Mouse (Mus musculus) layer of hippocampus, adult 8-10 months (tissue): ENCODE data around the gene Evi5. TPM values are rescaled to one million over a fixed set of nuclear protein-coding genes. Genes with fewer than 3 reads are reported as not detected.

Experiments
- DNase-seq, 2 experiments: peaks; one replicate each; pipeline ENCODE4 v3.0.0; 2022; ENCODE audit warnings: low spot score in 2 of 2
- total RNA-seq, 4 experiments: library from RNA; stranded (reverse); gene quantifications; 2 replicates each; pipeline ENCODE4 v1.2.4; 2022

Evi5 gene
- total RNA-seq, 4 experiments from 2014 or later, result 64.9 to 75.5 (median 68.0) TPM

GRCm38 (mm10) chr5:107753656-107754055 is 121.3 kb downstream of the Evi5 start:
- no peak for DNase-seq

- no peak for DNase-seq
These were observed 125.5 kb downstream of the Evi5 start for GRCm38 (mm10) chr5:107749229-107749916.

- DNase-seq, result no peak
These were observed 135.9 kb downstream of the Evi5 start for GRCm38 (mm10) chr5:107739023-107739422.

DNA sequence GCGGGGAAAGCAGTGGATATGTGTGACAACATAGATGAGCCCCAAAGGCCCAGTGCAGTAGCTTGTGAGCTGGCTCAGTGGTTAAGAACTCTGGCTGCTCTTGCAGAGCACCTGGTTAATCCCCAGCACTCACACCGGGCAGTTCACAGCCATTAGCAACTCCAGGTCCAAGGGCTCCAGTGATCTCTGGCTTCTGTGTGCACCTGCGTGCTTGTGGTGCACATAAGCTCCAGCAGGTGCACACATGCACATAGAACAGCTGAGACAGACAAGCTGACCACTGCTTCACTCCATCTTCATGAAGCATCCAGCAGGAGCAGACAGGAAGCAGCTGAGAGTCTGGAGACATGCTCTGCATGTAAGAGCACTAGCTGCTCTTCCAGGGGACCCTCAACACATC is 136.6 kb downstream of the Evi5 start:
- no peak for DNase-seq

DNA sequence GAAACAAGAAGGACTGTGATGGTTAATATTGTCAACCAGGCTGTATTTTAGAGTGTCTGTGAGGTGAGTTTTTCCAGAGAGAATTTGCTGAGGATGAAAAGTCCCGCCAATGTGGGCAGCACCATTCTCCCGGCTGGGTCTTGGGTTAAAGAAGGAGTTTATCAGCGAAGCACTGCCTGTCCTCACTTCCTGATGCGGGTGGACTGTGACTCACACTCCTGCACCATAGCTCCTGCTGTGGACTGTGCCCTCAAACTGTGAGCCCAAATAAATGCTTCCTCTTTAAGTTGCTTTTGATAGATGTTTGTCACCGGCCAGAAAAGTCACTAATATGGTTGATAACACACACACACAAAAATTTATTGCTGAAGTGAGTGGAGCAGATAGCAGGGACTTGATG is 138.7 kb downstream of the Evi5 start:
- no peak for DNase-seq

DNA sequence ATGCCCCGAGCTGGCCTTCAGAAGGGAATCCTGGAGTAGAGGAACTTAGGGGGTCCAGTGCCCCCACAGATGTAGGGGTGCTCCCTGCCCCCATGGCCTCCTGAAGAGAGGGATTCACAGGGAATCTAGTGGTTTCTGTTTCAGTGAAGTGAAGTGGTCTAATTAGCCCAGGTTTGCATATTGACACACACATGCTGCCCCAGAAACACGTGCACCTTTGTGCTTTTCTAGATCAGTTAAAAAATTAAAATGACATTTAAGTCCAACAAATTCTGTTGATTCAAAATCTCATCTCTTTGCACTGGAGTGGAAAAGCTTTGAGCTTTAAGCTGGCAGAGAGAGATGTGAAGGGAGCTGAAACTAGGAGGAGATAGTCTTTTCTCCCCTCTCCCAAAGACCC is 143.1 kb downstream of the Evi5 start:
- no peak for DNase-seq

DNA sequence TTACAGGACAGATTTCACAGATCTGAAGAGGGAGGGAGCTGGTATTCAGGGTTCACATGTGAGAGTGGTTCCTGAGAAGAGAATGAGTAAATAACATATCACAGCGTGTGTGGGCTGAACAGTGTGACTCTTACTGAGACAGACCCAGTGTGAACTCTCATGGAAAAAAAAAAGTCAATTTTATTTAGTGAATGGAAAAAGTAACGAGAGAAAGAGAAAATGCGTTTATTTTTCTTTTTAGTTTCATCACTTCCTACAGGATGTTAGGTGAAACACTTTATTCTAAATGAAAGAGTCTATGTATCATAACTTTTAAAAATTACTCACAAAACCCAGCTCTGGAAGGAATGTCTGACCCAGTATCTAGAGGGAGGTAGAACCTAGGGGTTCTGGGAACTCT is 143.5 kb downstream of the Evi5 start:
- DNase-seq, result no peak

DNA sequence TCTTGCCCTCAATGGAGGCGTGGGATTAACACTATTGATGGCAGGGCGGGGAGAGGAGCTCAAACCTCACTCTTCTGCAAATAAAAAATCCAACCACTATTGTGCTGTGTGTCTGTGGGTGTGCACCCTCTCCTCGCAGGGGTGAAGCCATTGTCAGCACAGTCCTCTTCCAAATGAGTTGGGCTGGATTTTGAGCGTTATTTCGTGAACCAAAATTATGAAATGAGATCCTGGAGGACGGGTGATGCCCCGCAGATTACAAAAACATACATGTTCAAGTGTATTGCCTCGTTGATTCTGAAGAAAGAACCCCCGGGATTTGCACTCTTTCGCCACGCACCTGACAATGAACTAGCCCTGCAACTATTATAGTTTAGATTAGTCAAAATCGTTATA is 147.9 kb downstream of the Evi5 start:
- no peak for DNase-seq

DNA sequence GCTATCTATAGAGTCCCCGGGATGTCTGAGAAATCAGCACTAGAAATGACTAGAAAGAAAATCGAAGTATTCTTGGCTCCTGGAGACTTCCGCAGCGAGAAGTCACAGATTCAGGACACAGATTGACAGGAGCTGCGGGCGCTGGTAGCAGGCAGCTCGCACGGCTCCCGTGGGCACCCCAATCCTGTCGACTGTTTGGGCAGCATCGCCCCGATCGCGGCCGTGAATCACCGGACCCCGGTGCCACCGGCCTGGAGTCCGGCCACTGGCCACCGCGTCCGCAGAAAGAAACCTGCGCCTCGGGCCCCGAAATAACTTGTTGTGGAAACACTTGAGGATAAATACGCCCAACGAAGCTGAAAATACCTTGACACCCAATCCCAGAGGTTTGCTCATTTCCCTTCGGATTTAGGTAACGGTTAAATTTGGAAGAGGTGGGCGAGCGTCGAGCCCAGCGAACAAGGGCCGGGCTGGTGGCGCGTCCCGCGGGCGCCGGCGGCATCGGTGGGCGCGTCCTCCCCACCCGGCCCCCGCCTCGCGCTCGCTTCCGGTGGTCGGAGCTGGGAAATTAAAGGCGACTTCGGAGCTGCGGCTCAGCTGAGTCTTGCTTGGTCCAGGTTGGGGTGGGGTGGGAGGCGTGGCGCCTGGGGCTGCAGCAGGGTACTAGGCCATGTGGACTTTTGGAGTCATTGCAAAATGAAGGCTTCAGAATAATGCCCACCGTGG is 148.5 kb downstream of the Evi5 start:
- DNase-seq, result no peak

- DNase-seq, result no peak
These were observed 149.3 kb downstream of the Evi5 start, which contains the start of gene Gfi1 for GRCm38 (mm10) chr5:107725435-107726261. TSS of gene Gfi1 (minus strand) at chr5:107726036.

- DNase-seq, result no peak
These were observed 150.1 kb downstream of the Evi5 start for GRCm38 (mm10) chr5:107724661-107725434.

DNA sequence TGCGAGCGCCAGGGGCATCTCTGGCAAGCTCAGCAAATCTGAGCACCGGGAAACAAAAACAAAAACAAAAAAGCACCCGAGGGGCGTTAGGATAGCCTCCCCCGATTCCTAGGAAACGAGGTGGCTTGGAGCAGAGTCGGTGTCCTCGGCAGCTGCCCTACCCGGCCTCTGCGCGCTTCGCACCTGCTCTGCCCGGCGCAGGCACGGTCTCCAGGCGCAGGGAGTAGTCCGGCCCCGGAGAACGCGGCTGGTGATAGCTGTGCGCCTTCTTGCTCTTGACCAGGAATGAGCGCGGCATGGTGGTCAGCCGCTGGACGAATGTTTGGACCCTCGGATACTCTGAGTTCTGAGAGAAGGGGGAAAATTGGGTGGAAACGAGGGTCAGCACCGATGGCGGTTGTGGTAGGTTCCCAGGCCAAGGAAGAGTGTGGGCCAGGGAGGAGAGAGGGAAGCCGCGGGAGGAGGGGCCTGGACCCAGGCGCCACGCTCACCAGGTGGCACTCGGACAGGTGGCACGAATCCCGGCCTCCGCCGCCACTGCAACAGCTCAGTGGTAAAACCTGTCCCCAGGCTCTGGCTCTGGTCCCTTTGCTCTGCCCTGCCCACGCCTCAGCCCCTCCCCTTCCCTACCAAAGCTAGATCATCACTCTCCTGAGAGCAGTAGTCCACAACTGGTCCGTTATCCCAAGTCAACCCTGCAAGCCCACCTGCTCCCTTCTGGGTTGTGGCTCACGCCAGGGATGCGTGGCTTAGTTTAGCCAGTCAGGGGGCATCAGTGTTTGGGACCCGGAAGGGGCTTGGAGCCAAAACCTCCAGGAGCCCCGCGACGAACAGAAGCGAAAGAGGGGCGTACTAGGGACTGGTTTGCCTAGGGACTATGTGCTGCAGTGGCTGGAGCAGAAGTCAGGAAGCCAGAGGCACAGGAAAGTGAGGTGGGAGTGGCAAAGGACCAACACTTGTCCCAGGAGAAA is 151.1 kb downstream of the Evi5 start:
- no peak for DNase-seq

- DNase-seq, result no peak
These were observed 152.0 kb downstream of the Evi5 start for GRCm38 (mm10) chr5:107722661-107723532.

GRCm38 (mm10) chr5:107721638-107722011 is 153.3 kb downstream of the Evi5 start:
- DNase-seq, result no peak

DNA sequence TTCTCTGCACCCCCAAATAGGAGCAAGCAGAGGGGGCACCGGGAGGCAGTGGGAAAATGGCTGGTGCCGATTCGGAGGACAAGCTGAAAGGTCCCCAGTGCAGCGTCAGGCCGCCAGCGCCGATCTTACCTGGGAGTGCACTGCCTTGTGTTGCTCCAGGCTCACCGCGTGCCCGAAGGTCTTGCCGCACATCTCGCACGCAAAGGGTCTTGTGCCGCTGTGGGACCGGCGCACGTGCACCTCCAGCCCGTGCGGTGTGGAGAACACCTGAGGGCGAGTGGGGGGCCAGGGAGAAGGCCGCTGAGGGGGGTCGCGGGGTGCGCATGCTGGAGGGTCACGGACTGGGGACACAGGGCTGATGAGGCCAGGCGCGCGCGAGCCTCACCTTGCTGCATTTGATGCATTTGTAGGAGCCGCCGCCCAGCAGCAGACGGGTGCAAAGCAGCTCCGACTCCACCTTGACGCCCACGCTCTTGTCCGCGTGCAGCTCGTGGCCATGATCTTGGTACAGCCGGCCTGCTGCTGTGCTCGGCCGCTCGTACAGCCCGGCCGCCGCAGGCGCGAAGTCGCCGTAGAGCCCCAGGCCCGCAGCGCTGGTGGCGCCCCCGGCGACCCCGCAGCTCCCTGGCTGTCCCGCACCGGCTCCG is 153.8 kb downstream of the Evi5 start:
- DNase-seq, result no peak

GRCm38 (mm10) chr5:107720511-107720910 is 154.4 kb downstream of the Evi5 start:
- DNase-seq, result no peak

DNA sequence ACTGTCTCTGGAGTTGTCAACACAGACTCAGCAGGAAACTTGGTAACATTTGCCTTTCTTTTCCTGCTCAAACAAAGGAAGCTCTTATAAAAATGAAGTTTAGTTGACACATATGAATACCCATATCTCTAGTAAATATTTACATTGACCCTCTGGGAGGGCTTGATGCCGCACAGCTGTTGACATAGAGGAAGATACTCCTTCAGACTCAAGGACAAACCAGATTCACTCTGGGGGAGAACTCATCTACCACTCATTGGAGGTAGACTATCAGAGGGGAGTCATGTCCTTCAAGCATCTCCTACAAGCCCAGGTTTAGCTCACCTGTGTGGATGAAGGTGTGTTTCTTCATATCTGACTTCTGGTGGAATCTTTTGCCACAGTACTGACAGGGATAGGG is 155.1 kb downstream of the Evi5 start:
- no peak for DNase-seq

GRCm38 (mm10) chr5:107719209-107719608 is 155.7 kb downstream of the Evi5 start:
- DNase-seq, result no peak

DNA sequence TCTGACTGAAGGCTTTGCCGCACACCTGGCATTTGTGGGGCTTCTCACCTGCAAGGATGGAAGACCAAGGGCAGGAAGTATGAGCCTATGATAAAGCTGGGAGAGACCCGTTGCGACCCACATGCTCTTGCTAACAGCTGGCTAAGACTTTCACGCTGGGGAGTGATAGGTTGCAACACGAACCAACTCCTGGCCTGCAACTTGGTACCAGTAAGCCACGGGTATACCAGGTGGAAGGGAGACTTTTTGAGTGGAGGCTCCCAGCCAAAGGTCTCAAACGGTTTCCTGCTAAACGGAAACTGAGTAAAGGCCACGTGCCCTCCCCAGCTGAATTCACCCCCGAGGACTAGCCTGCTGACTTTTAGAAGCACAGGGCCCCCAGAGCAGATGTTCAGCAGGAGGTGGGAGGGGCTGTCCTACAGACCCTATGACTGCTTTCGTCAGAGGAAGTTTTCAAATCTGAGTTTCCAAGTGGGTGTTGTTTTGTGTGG is 157.0 kb downstream of the Evi5 start:
- no peak for DNase-seq
